Mouse (Mus musculus) heart, embryonic 12.5 days (tissue): Measurements from ENCODE around the gene Acadm. TPM values are rescaled to one million over a fixed set of nuclear protein-coding genes. Genes with fewer than 3 reads are reported as not detected.

Experiments
- ATAC-seq: fragments of 200-750 bp; cut with Nextera tagmentation; 2 replicates; pipeline ENCODE4 v1.8.0; 2017; ENCODE audit warnings: moderate TSS enrichment, moderate library complexity; ENCODE audit not compliant: insufficient number of reproducible peaks, low FRiP score
- H3K27ac ChIP-seq: fragments of 300-500 bp; sonication (generic); 2 replicates; pipeline ENCODE4 v1.5.1; 2016; ENCODE audit warnings: mild to moderate bottlenecking, moderate library complexity; ENCODE audit not compliant: poor library complexity, severe bottlenecking
- H3K27me3 ChIP-seq: fragments of 300-500 bp; sonication (generic); replicated peaks from 2 replicates; pipeline ENCODE4 v1.6.1; 2016; ENCODE audit warnings: mild to moderate bottlenecking, moderate library complexity
- H3K36me3 ChIP-seq: fragments of 300-500 bp; sonication (generic); 2 replicates; pipeline ENCODE4 v1.6.1; 2016; ENCODE audit warnings: mild to moderate bottlenecking, moderate library complexity
- H3K4me1 ChIP-seq: fragments of 300-500 bp; sonication (generic); replicated peaks from 2 replicates; pipeline ENCODE4 v1.6.1; 2016; ENCODE audit warnings: mild to moderate bottlenecking
- H3K4me2 ChIP-seq: fragments of 300-500 bp; sonication (generic); 2 replicates; pipeline ENCODE4 v1.6.1; 2016; ENCODE audit warnings: mild to moderate bottlenecking, moderate library complexity
- H3K4me3 ChIP-seq: fragments of 300-500 bp; sonication (generic); 2 replicates; pipeline ENCODE4 v1.5.1; 2016; ENCODE audit warnings: mild to moderate bottlenecking
- H3K9ac ChIP-seq: fragments of 300-500 bp; sonication (generic); 2 replicates; pipeline ENCODE4 v1.6.1; 2016; ENCODE audit warnings: mild to moderate bottlenecking, moderate library complexity
- H3K9me3 ChIP-seq: fragments of 300-500 bp; sonication (generic); replicated peaks from 2 replicates; pipeline ENCODE4 v1.6.1; 2016; ENCODE audit warnings: mild to moderate bottlenecking, moderate library complexity
- WGBS: fragments of 180-500 bp; shearing (Covaris S2); methylation state at CpG from one replicate; pipeline ENCODE4 v1.1.7; 2016; 5-methylcytosine and 5-hydroxymethylcytosine counted together
- polyA plus RNA-seq: library from polyadenylated mRNA; unstranded; fragments of >200 nt; fragmentation: Nextera tagmentation; extraction: Ambion mirVana; gene quantifications from 2 replicates; pipeline ENCODE4 v1.2.1, GENCODE M21; 2016

Acadm gene
- polyA plus RNA-seq, 1 experiment from 2014 or later: 188 TPM

- WGBS: 1% methylated on average over 12 of the region's 12 CpGs
- Histone ChIP-seq H3K4me3 (peak overlapping the region; percentile 90), H3K9ac (peak overlapping the region; percentile 99), H3K27me3 (no peaks in the 10 kb centered on the region), H3K27ac (peak overlapping the region; percentile 93), H3K36me3 (peaks cover 43% of the 10 kb centered on the region), H3K4me2 (peak overlapping the region; percentile 84), H3K4me1 (peaks cover 41% of the 10 kb centered on the region), H3K9me3 (no peaks in the 10 kb centered on the region)
- no peak for ATAC-seq
Measured at GRCm38 (mm10) chr3:153911882-153912440, 32.5 kb downstream of the Acadm start.

GRCm38 (mm10) chr3:153911197-153911881 lies 33.1 kb downstream of the Acadm start:
- Histone ChIP-seq H3K4me2 (peak overlapping the region; percentile 84), H3K9me3 (no peaks in the 10 kb centered on the region), H3K4me3 (peak overlapping the region; percentile 90), H3K27ac (peak overlapping the region; percentile 93), H3K36me3 (peaks cover 49% of the 10 kb centered on the region), H3K9ac (peak overlapping the region; percentile 99), H3K27me3 (no peaks in the 10 kb centered on the region), H3K4me1 (peaks cover 41% of the 10 kb centered on the region)
- WGBS: 35% methylated on average over 8 of the region's 8 CpGs
- no peak for ATAC-seq

GRCm38 (mm10) chr3:153910489-153910888 lies 33.9 kb downstream of the Acadm start:
- Histone ChIP-seq H3K9ac (peak overlapping the region; percentile 99), H3K4me2 (peak overlapping the region; percentile 84), H3K4me3 (peak overlapping the region; percentile 90), H3K9me3 (no peaks in the 10 kb centered on the region), H3K4me1 (peaks cover 41% of the 10 kb centered on the region), H3K36me3 (peaks cover 58% of the 10 kb centered on the region), H3K27ac (peak overlapping the region; percentile 93; the same call in 1 of the 2 replicates), H3K27me3 (no peaks in the 10 kb centered on the region)
- no peak for ATAC-seq
- WGBS: 60% methylated on average over 7 of the region's 7 CpGs

DNA sequence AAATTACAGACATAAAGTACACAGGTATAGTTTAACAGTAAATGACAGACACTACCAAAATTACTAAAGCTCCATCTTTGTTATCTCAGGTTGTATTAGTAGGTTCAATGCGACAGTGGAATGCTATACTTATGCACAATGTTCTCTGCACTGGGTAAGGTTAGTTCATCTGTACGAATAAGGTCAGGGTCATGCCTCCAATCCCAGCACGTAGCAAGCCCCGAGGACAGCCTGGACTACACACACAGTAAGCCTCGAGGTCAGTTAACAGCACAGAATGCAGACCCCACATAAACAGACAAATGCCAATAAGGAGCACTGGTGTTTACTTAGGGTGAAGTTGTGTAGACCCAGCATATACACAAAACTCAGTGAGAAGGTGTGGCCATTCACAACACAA lies 35.5 kb downstream of the Acadm start:
- H3K27me3 ChIP-seq: no peaks in the 10 kb centered on the region
- H3K4me1 ChIP-seq: peaks cover 40% of the 10 kb centered on the region
- no peaks in the 10 kb centered on the region for H3K9me3 ChIP-seq
- WGBS: 74% methylated on average over 5 of the region's 5 CpGs
- no peak for ATAC-seq
- 0 out of 2 replicates have a peak overlapping the region, but pooled peaks have one; percentile 14 for H3K27ac ChIP-seq
- H3K4me2 ChIP-seq: peak overlapping the region; percentile 84; the same call in 1 of the 2 replicates
- peaks cover 74% of the 10 kb centered on the region for H3K36me3 ChIP-seq
- H3K9ac ChIP-seq: no peak overlapping the region
- no peak overlapping the region; the same call in 1 of the 2 replicates for H3K4me3 ChIP-seq

GRCm38 (mm10) chr3:153906136-153906871 lies 38.1 kb downstream of the Acadm start, which contains the start of gene Msh4:
Msh4 (minus strand) TSS chr3:153906138.
- 81% methylated on average over 9 of the region's 9 CpGs for WGBS
- Histone ChIP-seq H3K9ac (no peak within 1 kb of the TSS), H3K4me2 (no peak within 1 kb of the TSS), H3K4me1 (peaks cover 43% of the 10 kb centered on the region), H3K36me3 (peaks cover 80% of the 10 kb centered on the region), H3K4me3 (no peak within 1 kb of the TSS), H3K27ac (no peak within 1 kb of the TSS; the same call in 1 of the 2 replicates), H3K9me3 (no peaks in the 10 kb centered on the region), H3K27me3 (no peaks in the 10 kb centered on the region)
- no peak for ATAC-seq

DNA sequence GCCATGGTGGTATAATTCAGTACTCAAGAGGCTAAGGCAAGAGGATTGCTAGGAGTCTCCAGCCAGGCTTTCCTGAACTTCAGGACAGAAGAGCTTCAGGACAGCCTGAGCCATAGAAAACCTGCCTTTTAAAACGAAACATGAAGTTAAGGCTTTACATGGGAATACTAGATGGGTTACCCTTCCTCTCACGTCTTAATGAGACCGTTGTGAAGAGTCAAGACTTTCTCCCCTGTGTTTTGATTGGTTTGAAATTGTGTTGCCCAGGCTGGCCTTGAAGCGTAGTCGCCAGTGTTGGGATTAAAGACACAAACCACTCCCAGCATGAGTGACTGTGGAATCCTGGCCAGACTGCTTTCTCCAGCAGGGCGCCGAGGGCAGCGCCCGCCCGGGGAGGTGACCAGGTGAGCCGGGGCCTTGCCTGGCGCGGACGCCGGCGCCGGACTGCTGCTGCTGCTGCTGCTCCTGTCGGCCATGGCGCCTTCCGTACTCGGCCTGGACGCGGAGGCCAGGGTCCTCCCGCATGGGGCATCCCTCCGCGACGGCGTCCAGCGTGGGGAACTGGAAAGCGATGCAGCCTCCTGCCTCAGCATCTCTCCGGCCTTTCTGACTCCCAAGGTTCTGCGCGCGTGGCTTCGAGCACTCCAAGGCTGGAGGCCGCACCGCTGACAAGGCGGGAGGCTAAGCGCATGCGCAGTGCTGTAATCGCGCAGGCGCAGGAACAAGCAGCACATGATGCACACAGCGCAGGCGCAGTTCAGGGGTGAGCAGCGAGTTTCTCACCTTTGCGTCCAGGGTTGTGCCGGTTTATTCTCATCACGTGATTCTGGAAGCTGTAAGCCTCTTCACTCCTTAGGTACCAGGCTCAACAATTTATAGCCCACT lies 38.9 kb downstream of the Acadm start:
- Histone ChIP-seq H3K27me3 (no peaks in the 10 kb centered on the region), H3K4me3 (no peak overlapping the region), H3K4me2 (no peak overlapping the region), H3K9ac (no peak overlapping the region), H3K36me3 (peaks cover 72% of the 10 kb centered on the region), H3K27ac (no peak overlapping the region; the same call in 1 of the 2 replicates), H3K4me1 (peaks cover 35% of the 10 kb centered on the region), H3K9me3 (no peaks in the 10 kb centered on the region)
- 79% methylated on average over 49 of the region's 49 CpGs for WGBS
- ATAC-seq: peak; percentile 24; the same call in 1 of the 2 replicates

DNA sequence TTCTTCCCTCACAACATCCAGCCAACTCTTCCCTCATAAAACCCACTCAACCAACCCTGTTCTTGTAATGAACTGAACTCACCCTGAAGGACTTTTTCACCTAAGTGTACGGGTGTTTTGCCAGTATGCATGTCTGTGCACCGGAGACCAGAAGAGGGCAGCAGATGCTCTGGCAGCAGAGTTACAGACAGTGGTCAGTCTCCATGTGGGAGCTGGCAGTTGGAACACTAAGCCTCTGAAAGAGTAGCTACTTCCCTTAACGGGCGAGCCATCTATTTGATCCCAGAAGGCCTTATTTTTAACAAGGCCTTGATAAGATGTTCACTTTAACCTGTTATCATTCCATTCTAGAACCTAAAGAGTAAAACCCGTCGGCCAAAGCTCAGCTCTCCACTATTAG lies 39.8 kb downstream of the Acadm start:
- WGBS: 59% methylated on average over 6 of the region's 6 CpGs
- Histone ChIP-seq H3K4me3 (no peak overlapping the region), H3K4me2 (no peak overlapping the region), H3K4me1 (peaks cover 26% of the 10 kb centered on the region), H3K9ac (no peak overlapping the region), H3K36me3 (peaks cover 63% of the 10 kb centered on the region), H3K9me3 (no peaks in the 10 kb centered on the region), H3K27ac (no peak overlapping the region), H3K27me3 (no peaks in the 10 kb centered on the region)
- no peak; the same call in 1 of the 2 replicates for ATAC-seq

- 26% methylated on average over 3 of the region's 3 CpGs for WGBS
- Histone ChIP-seq H3K27me3 (no peaks in the 10 kb centered on the region), H3K4me2 (no peak overlapping the region), H3K4me3 (no peak overlapping the region), H3K9ac (no peak overlapping the region), H3K9me3 (no peaks in the 10 kb centered on the region), H3K27ac (no peak overlapping the region), H3K4me1 (peaks cover 8% of the 10 kb centered on the region), H3K36me3 (peaks cover 44% of the 10 kb centered on the region)
- no peak for ATAC-seq
Measured at GRCm38 (mm10) chr3:153902595-153902994, 41.8 kb downstream of the Acadm start.

GRCm38 (mm10) chr3:153901904-153902303 lies 42.5 kb downstream of the Acadm start:
- Histone ChIP-seq H3K27ac (no peak overlapping the region), H3K36me3 (peaks cover 39% of the 10 kb centered on the region), H3K27me3 (no peaks in the 10 kb centered on the region), H3K9ac (no peak overlapping the region), H3K4me1 (peaks cover 8% of the 10 kb centered on the region), H3K4me3 (no peak overlapping the region), H3K9me3 (no peaks in the 10 kb centered on the region), H3K4me2 (no peak overlapping the region)
- no peak for ATAC-seq
- WGBS: 58% methylated on average over 1 of the region's 1 CpGs

- no peak overlapping the region for H3K9ac ChIP-seq
- WGBS: 48% methylated on average over 6 of the region's 6 CpGs
- H3K27ac ChIP-seq: no peak overlapping the region
- no peak overlapping the region for H3K4me2 ChIP-seq
- ATAC-seq: no peak
- H3K36me3 ChIP-seq: no peaks in the 10 kb centered on the region
- no peak overlapping the region for H3K4me3 ChIP-seq
- no peaks in the 10 kb centered on the region for H3K9me3 ChIP-seq
- no peaks in the 10 kb centered on the region for H3K27me3 ChIP-seq
- H3K4me1 ChIP-seq: peaks cover 3% of the 10 kb centered on the region; the same call in 1 of the 2 replicates
Measured at GRCm38 (mm10) chr3:153897216-153897615, 47.2 kb downstream of the Acadm start.
